Mouse (Mus musculus): Measurements from ENCODE around the gene Nucb2. TPM values are rescaled to one million over a fixed set of nuclear protein-coding genes. Genes with fewer than 3 reads are reported as not detected.

The Nucb2 gene
- total RNA-seq (2015) (93.7 and 123 TPM in 2 replicates), total RNA-seq (2017) (119 TPM in 2 replicates)

DNA sequence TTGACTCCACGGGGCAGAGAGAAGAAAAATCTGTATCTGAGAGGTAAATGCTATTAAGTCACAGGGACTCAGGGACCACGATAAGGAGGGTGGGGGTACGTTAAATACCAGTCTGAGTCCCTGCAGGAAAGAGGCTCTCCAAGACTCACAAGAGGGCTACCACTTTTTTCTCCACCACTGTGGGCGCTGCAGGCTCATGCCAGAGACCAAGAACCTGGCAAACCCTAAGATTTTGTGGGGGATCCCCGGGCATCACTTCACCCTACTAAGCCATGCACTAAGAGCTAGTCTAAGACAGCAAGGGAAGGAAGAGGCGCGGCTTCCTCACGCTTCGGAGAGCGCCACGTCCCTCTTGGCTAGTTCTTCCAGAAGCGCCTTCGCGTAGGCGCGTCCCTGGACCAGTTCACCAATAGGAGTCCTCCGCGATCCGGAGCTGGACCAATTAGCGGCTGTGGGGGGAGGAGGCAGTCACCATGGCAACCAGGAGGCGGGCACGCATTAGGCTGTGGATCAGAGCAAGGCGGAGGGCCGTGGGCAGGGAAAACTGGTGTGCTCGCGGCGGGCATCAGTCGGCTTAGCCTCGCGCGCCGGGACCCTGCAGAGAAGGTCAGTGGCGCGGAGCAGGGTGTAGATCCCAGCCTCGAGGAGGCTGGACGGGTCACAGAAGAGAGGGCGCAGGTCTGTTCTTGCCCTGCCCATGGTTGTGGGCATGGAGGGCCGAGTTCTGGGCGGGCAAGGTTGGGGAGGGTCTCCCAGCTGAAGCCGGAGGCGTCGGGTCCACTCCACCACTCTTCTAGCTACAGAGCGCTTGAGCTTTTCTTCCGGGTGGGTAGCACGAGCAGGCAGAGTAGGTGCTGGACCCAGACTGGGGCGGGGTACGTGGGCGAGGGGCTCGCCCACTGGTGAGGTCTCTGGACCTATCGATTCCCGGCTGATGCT, at the start of gene Nucb2:
Gene Nucb2, plus strand, starts transcription at position 491 of the 939 bp plus-strand sequence.
- ATAC-seq (replicated peaks; ENCODE audit: poor library complexity), result peak; percentile 99

DNA sequence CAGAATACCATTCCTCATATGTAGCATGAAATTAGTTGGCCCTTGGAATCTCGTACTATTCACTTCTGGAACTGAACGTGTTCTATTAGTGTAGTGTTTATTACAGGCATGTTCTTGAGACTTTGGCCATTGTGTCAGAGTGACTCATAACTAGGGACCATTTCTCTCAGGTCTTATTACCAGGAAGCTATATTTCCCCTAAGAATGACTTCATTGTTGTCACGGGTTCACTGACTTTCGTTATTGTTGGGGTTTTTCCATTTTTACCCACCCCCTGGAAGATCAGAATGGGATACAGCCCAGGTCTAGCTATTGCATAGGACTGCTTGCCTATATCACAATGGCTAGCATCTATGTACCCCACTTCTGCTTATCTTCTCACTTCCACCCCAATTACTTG, 47.2 kb upstream of the Nucb2 start:
- no peak for ATAC-seq (replicated peaks; ENCODE audit: poor library complexity)

DNA sequence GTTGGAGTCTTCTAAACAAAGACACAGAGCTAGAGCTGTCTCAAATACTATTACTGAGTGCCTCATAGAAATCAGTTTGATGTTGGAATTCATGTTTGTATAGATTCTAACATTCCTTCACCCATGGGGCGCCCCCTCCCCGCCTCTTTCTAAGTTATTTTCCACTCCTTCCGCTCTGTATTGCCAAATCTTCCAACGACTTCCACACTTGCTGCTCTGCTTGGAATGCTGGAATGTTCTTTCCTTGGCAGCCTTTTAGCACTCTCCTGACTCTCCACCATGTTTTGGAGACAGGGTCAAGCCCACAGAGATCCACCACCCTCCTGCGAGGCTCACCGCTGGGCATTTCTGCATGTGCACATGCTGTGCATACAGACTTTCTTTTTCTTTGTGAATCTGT, 46.8 kb upstream of the Nucb2 start:
- ATAC-seq (replicated peaks; ENCODE audit: poor library complexity), result no peak

DNA sequence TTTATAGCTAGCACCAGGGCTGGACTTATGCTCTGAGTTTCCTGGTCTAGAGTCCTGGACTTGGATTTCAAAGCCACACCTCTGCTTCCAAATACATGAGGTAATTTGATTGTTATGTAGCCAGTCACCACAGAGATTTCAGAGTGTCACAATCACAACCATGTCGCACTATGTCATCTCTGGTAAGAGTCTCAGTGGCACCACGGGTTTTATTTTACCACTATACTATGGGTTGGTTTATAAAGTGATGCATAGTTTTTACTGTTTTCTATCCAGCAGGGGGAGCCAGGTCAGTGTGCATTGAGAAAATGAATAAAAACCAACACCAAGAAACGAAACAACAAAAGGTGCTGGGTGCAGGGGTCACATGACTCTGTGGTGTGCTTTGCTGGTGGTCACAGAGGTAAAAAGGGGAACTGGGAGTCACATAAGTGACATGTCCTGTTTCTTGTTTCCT, 45.2 kb upstream of the Nucb2 start:
- peak; percentile 86 for ATAC-seq (replicated peaks; ENCODE audit: poor library complexity)

DNA sequence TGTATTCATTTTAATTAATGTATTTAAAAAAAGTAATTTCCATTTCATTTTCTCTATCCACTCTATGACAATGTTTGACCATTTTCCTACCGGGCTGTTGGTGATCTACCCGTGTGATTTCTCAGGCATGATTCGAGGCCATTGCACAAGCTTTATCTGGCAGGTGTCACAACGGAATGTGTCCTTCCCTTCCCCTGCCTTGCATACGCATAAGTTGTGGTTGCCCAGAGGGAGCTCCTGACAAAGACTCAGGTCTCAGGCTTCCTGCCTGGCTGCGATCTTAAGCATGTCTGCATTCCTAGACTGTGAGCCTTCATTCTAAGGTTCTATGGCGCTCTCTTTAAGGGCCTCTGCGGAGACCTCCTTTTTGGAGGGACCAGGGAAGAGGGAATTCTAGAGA, 42.1 kb upstream of the Nucb2 start:
- ATAC-seq (replicated peaks; ENCODE audit: poor library complexity), result peak; percentile 57

GRCm38 (mm10) chr7:116475836-116476235, 28.3 kb upstream of the Nucb2 start:
- peak; percentile 33 for ATAC-seq (replicated peaks; ENCODE audit: poor library complexity)

- peak; percentile 93 for ATAC-seq (replicated peaks; ENCODE audit: poor library complexity)
Measured at GRCm38 (mm10) chr7:116476264-116476663, 27.9 kb upstream of the Nucb2 start.

DNA sequence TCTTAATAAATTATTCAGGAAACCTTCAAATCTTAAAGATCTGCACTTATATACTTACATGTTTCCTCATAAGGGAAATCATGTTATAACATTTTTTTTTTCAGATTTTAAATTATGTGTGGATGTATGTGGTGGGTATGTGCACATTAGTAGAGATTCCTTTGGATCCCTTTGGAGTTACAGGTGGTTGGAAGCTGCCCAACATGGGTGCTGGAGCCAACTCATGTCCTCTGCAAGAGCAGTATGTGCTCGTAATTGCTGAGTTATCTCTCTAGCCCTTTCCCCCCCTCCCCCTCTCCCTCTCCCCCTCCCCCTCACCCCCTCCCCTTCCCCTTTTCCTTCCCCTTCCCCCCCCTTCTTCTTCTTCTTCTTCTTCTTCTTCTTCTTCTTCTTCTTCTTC, 21.1 kb upstream of the Nucb2 start:
- no peak for ATAC-seq (replicated peaks; ENCODE audit: poor library complexity)

- ATAC-seq (replicated peaks; ENCODE audit: poor library complexity), result no peak
Measured at GRCm38 (mm10) chr7:116483782-116484181, 20.4 kb upstream of the Nucb2 start.

DNA sequence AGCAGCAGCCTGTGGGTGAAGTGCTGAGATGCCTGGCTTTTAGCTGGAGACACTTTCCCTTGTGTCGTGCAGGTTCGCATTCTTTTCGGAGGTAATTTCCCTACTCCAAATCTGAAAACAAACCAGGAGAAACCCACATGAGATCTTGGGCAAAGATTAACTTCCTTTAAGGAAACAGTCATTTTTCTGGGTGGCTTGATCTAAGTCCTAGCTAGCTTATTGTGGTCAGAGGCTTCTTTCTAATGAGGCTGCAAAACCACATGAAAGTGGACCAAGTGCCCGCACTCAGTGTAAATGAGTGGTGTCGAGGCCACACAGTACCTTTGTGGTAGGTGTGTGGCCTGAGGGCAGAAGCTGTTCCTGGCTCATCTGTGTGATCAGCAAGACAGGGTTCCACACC, 20.0 kb upstream of the Nucb2 start:
- peak; percentile 65 for ATAC-seq (replicated peaks; ENCODE audit: poor library complexity)

DNA sequence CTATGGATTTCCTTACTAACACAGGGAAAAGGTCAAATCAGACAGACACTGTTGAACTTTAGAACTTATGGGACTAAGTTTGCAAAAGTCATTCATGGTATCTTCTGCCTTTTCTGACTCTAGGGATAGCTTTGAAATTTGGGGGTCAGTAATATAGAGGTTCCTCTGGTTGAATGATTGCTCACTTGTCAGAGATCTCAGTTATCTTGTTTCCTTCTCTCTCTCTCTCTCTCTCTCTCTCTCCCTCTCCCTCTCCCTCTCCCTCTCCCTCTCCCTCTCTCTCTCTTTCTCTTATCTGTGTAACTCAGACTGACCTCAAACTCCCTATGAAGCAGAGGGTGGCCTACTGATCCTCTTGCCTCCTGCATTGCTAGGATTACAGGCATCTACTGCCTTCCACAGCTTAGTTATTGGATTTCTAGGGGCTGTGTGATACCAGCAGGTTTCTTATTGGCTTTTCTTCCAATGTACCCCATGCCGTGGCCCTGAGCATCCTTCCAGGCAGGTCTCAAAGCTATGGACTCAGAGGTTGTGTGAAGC, 19.0 kb upstream of the Nucb2 start:
- ATAC-seq (replicated peaks; ENCODE audit: poor library complexity), result no peak

DNA sequence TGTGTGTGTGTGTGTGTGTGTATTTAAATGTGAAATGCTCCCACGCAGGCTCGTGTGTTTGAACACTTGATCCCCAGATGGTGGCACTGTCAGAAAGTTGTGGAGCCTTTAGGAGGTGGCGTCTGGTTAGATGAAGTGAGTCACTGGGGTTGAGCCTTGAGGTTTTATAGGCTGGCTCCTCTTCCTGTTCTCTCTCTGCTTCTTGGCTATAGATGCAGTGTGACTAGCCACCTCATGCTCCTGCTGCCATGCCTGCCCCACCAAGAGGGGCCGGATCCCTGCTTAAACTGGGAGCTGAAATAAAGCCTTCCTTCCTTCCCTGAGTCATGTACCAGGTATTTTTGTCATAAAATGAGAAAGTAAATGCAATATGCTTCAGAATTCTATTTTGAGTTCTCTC, 13.1 kb upstream of the Nucb2 start:
- peak; percentile 62 for ATAC-seq (replicated peaks; ENCODE audit: poor library complexity)

- no peak for ATAC-seq (replicated peaks; ENCODE audit: poor library complexity)
Measured at GRCm38 (mm10) chr7:116493267-116494003, 10.7 kb upstream of the Nucb2 start.

GRCm38 (mm10) chr7:116494618-116495017, 9.6 kb upstream of the Nucb2 start:
- ATAC-seq (replicated peaks; ENCODE audit: poor library complexity), result peak; percentile 76

- peak; percentile 37 for ATAC-seq (replicated peaks; ENCODE audit: poor library complexity)
Measured at GRCm38 (mm10) chr7:116496760-116497159, 7.4 kb upstream of the Nucb2 start.

- ATAC-seq (replicated peaks; ENCODE audit: poor library complexity), result peak; percentile 6; the same call in 1 of the 2 replicates
Measured at GRCm38 (mm10) chr7:116504818-116505170, 625 bp downstream of the Nucb2 start.

DNA sequence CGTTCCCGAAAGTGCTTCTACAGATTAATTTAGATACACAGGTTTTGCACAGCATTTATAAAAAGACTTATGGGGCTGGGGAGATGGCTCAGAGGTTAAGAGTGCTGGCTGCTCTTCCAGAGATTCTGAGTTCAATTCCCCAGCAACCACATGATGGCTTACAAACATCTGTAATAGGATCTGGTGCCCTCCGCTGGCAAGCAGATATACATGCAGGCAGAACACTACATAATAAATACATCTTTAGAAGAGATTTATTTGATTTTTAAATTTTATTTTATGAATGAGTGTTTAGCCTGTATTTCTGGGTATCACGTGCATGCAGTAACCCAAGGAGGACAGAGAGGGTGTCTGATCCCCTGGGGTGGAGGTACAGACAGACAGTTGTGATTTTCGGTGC, 9.9 kb downstream of the Nucb2 start:
- ATAC-seq (replicated peaks; ENCODE audit: poor library complexity), result peak; percentile 43; the same call in 1 of the 2 replicates

GRCm38 (mm10) chr7:116514546-116514945, 10.4 kb downstream of the Nucb2 start:
- no peak for ATAC-seq (replicated peaks; ENCODE audit: poor library complexity)

DNA sequence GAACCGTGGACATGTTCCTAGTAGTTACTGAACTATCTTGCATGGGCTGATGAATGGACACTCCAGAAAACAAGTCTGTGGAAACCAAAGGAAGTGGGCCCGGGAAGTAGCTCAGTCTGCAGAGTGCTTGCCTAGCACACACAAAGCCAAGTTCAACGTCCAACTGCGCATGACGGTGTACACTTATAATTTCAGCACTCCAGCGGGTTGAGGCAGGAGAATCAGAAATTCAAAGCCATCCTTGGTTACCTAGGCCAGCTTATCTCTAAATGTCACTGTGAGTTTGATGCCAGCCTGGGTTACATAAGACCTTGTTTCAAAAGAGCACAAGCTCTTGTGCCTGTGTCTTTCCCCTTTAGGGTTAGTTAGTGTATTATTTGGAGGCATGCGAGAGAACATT, 10.9 kb downstream of the Nucb2 start:
- ATAC-seq (replicated peaks; ENCODE audit: poor library complexity), result peak; percentile 41

DNA sequence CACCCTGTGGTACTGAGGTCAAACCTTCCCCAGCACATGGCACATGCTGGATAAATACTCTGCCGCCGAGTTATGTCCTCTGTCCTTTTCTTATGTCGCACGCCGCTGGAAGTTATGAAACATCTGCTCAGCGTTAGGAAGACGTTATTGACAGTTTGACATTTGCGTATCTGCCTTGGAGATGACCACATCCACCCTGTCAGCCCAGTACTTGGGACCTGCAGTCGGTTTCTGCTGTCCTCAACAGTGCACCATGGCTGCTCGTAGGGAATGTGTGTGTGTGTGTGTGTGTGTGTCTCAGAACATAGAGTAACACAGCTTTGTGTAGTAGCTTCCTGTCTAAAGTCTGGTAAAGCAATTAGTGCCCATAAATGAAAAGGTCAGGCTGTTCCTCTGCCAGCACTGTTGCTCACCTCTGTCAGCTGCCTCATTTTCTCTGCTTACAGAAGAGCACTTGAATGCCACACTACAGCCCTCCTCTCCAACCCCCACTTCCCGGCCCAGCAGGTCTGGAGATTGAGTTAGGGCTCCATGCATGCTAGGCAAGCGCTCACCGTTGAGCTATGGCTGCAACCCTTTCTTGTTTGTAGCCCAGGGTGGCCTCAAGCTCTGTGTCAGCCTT, 11.5 kb downstream of the Nucb2 start:
- ATAC-seq (replicated peaks; ENCODE audit: poor library complexity), result peak; percentile 84

DNA sequence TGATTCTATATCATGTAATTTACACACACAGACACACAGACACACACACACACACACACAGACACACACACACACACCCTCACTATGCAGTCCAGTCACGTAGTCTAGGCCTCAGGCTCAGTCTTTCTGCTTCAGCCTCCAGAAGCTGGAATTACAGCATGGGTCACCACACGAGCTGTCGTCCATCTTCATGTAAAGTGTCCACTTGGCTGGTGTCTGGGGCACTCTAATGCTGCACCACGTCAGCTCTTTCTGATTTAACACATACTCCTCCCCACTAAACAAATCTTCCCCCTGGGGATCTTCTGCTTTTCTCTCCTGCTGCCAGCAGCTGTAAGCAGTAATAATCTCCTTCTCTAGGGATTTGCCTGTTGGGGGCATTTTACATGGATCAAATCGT, 13.1 kb downstream of the Nucb2 start:
- ATAC-seq (replicated peaks; ENCODE audit: poor library complexity), result no peak
